ENCODE assay signal across 23 mouse cellular contexts in the genomic region with DNA sequence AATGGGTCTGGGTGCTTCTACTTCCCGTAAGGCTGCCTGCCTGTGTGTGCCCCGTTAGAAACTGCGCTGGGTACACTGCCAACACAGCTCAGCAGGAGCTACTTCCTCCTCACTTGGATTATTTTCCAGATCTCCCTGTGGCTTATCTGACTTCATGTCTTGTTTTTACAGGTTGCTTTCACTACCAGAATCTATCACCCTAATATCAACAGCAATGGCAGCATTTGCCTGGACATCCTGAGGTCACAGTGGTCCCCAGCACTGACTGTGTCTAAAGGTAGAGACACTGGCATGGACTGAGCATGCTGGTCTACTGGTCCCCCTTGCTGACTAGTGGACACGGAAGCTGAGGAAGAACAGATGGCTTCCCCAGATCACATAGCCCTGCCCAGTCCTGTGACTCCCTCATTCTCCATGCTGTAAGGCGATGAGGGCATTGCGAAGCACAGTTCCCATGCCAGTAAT. TPM values are rescaled to one million over a fixed set of nuclear protein-coding genes. Genes with fewer than 3 reads are reported as not detected.
DNase-seq lines count a peak whose midpoint lies in the region; ATAC-seq lines count a peak whose summit lies in the region.
"Had no signal": no experiment of that assay in that cellular context is flagged by ENCODE, and none has a peak within 500 bp of the region (broad histone marks: within the 10 kb centered on the region; RNA-seq: fewer than 3 reads in every experiment).

No protein-coding gene starts in this region.

- no peaks in the 10 kb centered on the region for H3K27me3 ChIP-seq in heart, embryonic 12.5 days (replicated peaks)
- no peaks in the 10 kb centered on the region for H3K27me3 ChIP-seq in forebrain, embryonic 13.5 days
- H3K27me3 ChIP-seq: hindbrain, embryonic 13.5 days; midbrain, embryonic 15.5 days; neural tube, embryonic 13.5 days had no signal

- H3K4me3 ChIP-seq in heart, embryonic 12.5 days, result no peak overlapping the region
- no peak overlapping the region for H3K4me3 ChIP-seq in forebrain, embryonic 13.5 days
- H3K4me3 ChIP-seq: hindbrain, embryonic 13.5 days; midbrain, embryonic 15.5 days; myocyte; neural tube, embryonic 13.5 days had no signal

- H3K4me1 ChIP-seq in heart, embryonic 12.5 days (replicated peaks), result peaks cover 3% of the 10 kb centered on the region; the same call in 1 of the 2 replicates
- H3K4me1 ChIP-seq in forebrain, embryonic 13.5 days, result 0 out of 2 replicates have a peak, but pooled peaks cover 2% of the 10 kb centered on the region
- H3K4me1 ChIP-seq: hindbrain, embryonic 13.5 days; midbrain, embryonic 15.5 days; neural tube, embryonic 13.5 days had no signal

- H3K9ac ChIP-seq in heart, embryonic 12.5 days, result no peak overlapping the region
- no peak overlapping the region for H3K9ac ChIP-seq in forebrain, embryonic 13.5 days
- H3K9ac ChIP-seq: hindbrain, embryonic 13.5 days; midbrain, embryonic 15.5 days; neural tube, embryonic 13.5 days had no signal

- H3K9me3 ChIP-seq in heart, embryonic 12.5 days (replicated peaks), result no peaks in the 10 kb centered on the region
- no peaks in the 10 kb centered on the region for H3K9me3 ChIP-seq in forebrain, embryonic 13.5 days (replicated peaks)
- H3K9me3 ChIP-seq: hindbrain, embryonic 13.5 days; midbrain, embryonic 15.5 days; neural tube, embryonic 13.5 days had no signal

- DNase-seq in heart, adult 9 months (ENCODE audit: low spot score in 2 of 2), result no peak
- peak; percentile 88 for DNase-seq in brain, adult 2 months (ENCODE audit: low read depth, low spot score)
- DNase-seq in cerebellum, adult 9-10 months, result peak; percentile 81
- DNase-seq in layer of hippocampus, postnatal 10 days (ENCODE audit: low spot score in 2 of 2), result no peak
- no peak for DNase-seq in thymus, postnatal 25 days
- DNase-seq: adrenal gland, adult 2 months; gastrocnemius, postnatal 14 days; heart, adult 11 months; heart, postnatal 36 days; kidney, adult 18-20 months; lung, postnatal 4 days; retina, postnatal 1 day; right cerebral cortex, postnatal 25 days; thymus, postnatal 4 days had no signal

- H3K36me3 ChIP-seq in heart, embryonic 12.5 days, result peaks cover 14% of the 10 kb centered on the region; the same call in 1 of the 2 replicates
- no peaks in the 10 kb centered on the region for H3K36me3 ChIP-seq in forebrain, embryonic 13.5 days (ENCODE audit: poor library complexity, severe bottlenecking)
- H3K36me3 ChIP-seq: midbrain, embryonic 15.5 days had no signal

- ATAC-seq in heart, embryonic 12.5 days (ENCODE audit: insufficient number of reproducible peaks, low FRiP score), result peak; percentile 38; the same call in 1 of the 2 replicates
- no peak for ATAC-seq in forebrain, embryonic 13.5 days
- ATAC-seq: forebrain, embryonic 14.5 days; midbrain, embryonic 15.5 days had no signal

- WGBS in heart, embryonic 12.5 days, result 77% methylated on average over 6 of the region's 6 CpGs
- WGBS in forebrain, embryonic 13.5 days, result 91% methylated on average over 6 of the region's 6 CpGs

- no peak overlapping the region for H3K4me2 ChIP-seq in heart, embryonic 12.5 days
- no peak overlapping the region for H3K4me2 ChIP-seq in forebrain, embryonic 13.5 days
- H3K4me2 ChIP-seq: hindbrain, embryonic 13.5 days; midbrain, embryonic 15.5 days; neural tube, embryonic 13.5 days had no signal

- no peak overlapping the region for H3K27ac ChIP-seq in heart, embryonic 12.5 days (ENCODE audit: poor library complexity, severe bottlenecking)
- no peak overlapping the region for H3K27ac ChIP-seq in forebrain, embryonic 13.5 days
- H3K27ac ChIP-seq: hindbrain, embryonic 13.5 days; kidney, postnatal 0 days; midbrain, embryonic 15.5 days; neural tube, embryonic 13.5 days had no signal

RNA-seq across cellular contexts. Expression of gene Dbnl, which starts 8.2 kb away (rescaled TPM):
- polyA plus RNA-seq in heart, embryonic 12.5 days (2016; fragmentation: Nextera tagmentation; extraction: Ambion mirVana), result 87.0 and 88.0 TPM in 2 replicates
- 10 to 100 TPM; 98.0 to 98.1 TPM for total RNA-seq in layer of hippocampus, postnatal 10 days (2021)
- 133 and 136 TPM in 2 replicates for polyA plus RNA-seq in forebrain, embryonic 13.5 days (2015; fragmentation: Nextera tagmentation; extraction: Ambion mirVana)

RNA-seq across cellular contexts. Expression of gene Urgcp, which starts 17.9 kb away (rescaled TPM):
- polyA plus RNA-seq in heart, embryonic 12.5 days (2016; fragmentation: Nextera tagmentation; extraction: Ambion mirVana), result 32.2 and 33.8 TPM in 2 replicates
- total RNA-seq in layer of hippocampus, postnatal 10 days (2021), result 10 to 100 TPM; 46.1 to 46.3 TPM
- polyA plus RNA-seq in forebrain, embryonic 13.5 days (2015; fragmentation: Nextera tagmentation; extraction: Ambion mirVana), result 24.9 and 25.7 TPM in 2 replicates

RNA-seq across cellular contexts. Expression of gene Pgam2, which starts 23.5 kb away (rescaled TPM):
- 738 and 761 TPM in 2 replicates for polyA plus RNA-seq in heart, embryonic 12.5 days (2016; fragmentation: Nextera tagmentation; extraction: Ambion mirVana)
- total RNA-seq in layer of hippocampus, postnatal 10 days (2021), result 1 to 10 TPM; 7.0 to 7.4 TPM
- 1.2 and 3.1 TPM in 2 replicates for polyA plus RNA-seq in forebrain, embryonic 13.5 days (2015; fragmentation: Nextera tagmentation; extraction: Ambion mirVana)
- total RNA-seq: adrenal gland, adult 2 months had no signal
- polyA plus RNA-seq: adrenal gland, adult 2 months; liver, adult 2 months had no signal

RNA-seq across cellular contexts. Expression of gene Polm, which starts 57.7 kb away (rescaled TPM):
- polyA plus RNA-seq in heart, embryonic 12.5 days (2016; fragmentation: Nextera tagmentation; extraction: Ambion mirVana), result 8.4 and 9.0 TPM in 2 replicates
- total RNA-seq in layer of hippocampus, postnatal 10 days (2021), result 10 to 100 TPM in 1 of 2 experiments, 1 to 10 TPM in 1; 9.4 to 13.2 TPM
- 7.6 and 7.8 TPM in 2 replicates for polyA plus RNA-seq in forebrain, embryonic 13.5 days (2015; fragmentation: Nextera tagmentation; extraction: Ambion mirVana)

Comparison
In these comparisons a context has a peak if more than half of its experiments do, and no peak if none do; other contexts are left out.
1. DNase-seq: peak in brain, adult 2 months (single experiment) and cerebellum, adult 9-10 months (single experiment); none in heart, adult 9 months (0 of 2), layer of hippocampus, postnatal 10 days (0 of 2) and thymus, postnatal 25 days (single experiment).
2. RNA of gene Pgam2, which starts 23.5 kb away (polyA plus RNA-seq): 738 to 761 TPM in heart, embryonic 12.5 days; 1.2 to 3.1 TPM in forebrain, embryonic 13.5 days; every median in the first group is over 100 times any median in the second.